Mouse (Mus musculus): ENCODE data around the gene Gng10. TPM values are rescaled to one million over a fixed set of nuclear protein-coding genes. Genes with fewer than 3 reads are reported as not detected.

Gene Gng10
- total RNA-seq, 2 experiments from 2014 or later, result 63.4 to 70.0 TPM

- no peak for TF ChIP-seq CTCF (IDR thresholded peaks at IDR 0.05)
- no peak overlapping the region for H3K4me3 ChIP-seq
- no peak overlapping the region for H3K27ac ChIP-seq
- DNase-seq (ENCODE audit: extremely low spot score in 1 of 2, low spot score in 2 of 2), result no peak
- intact Hi-C loops (cut with DNase I), result no loop called here
Observed at GRCm38 (mm10) chr4:59083430-59083829, 48.5 kb downstream of the Gng10 start.

- Histone ChIP-seq H3K4me3 (no peak overlapping the region), H3K27ac (no peak overlapping the region)
- TF ChIP-seq CTCF (IDR thresholded peaks at IDR 0.05), result no peak
- intact Hi-C loops (cut with DNase I), result no loop called here
- no peak for DNase-seq (ENCODE audit: extremely low spot score in 1 of 2, low spot score in 2 of 2)
Observed at GRCm38 (mm10) chr4:59089391-59089790, 54.5 kb downstream of the Gng10 start.

Other genes with a start within 250 kb of the Gng10 start
- gene Olfr267, start 247.4 kb upstream of the Gng10 start, total RNA-seq (2021), result under 1 TPM; 0.44 to 0.48 TPM
- gene Ecpas, start 122.3 kb upstream of the Gng10 start, total RNA-seq (2021), result 100 to 1,000 TPM; 136 to 152 TPM
- gene Zkscan16, start 91.5 kb upstream of the Gng10 start, total RNA-seq (2021), result 10 to 100 TPM; 50.1 to 56.8 TPM
- 1 to 10 TPM; 1.9 to 2.2 TPM for gene Ptgr1, start 48.0 kb upstream of the Gng10 start, total RNA-seq (2021)
- gene Dnajc25, start 40.0 kb upstream of the Gng10 start, total RNA-seq (2021), result 1 to 10 TPM; 5.8 to 6.3 TPM
- 1 to 10 TPM in 1 of 2 experiments, not detected in 1; 1.9 TPM for gene Gm20503, start 31.9 kb upstream of the Gng10 start, total RNA-seq (2021)
- gene AI481877, start 103.9 kb downstream of the Gng10 start, total RNA-seq (2021), result not detected
- gene Ugcg, start 154.2 kb downstream of the Gng10 start, total RNA-seq (2021), result 10 to 100 TPM; 79.8 to 90.3 TPM